Mouse (Mus musculus) erythroid progenitor cell, adult 5-6 weeks (primary cell): ENCODE results near the gene Mtf1. TPM values are rescaled to one million over a fixed set of nuclear protein-coding genes. Genes with fewer than 3 reads are reported as not detected.

ENCODE experiments used
- ATAC-seq: replicated peaks from 2 replicates; pipeline ENCODE4 v1.8.0; 2016; ENCODE audit warnings: moderate number of reproducible peaks, mild to moderate bottlenecking, moderate TSS enrichment, inconsistent platforms; ENCODE audit not compliant: poor library complexity, low FRiP score, severe bottlenecking
- total RNA-seq, 2 experiments: library from RNA; stranded (forward) in 1 of 2; stranded (reverse) in 1 of 2; fragments of 150-400 nt in 1 of 2; fragments of 186-747, 209-891 nt in 1 of 2; gene quantifications; 2 replicates each; pipeline versions ENCODE4 v1.2.3 to v1.2.4; 2015 to 2017; ENCODE audit warnings: low replicate concordance in 2 of 2

Gene Mtf1
- total RNA-seq, 2 experiments from 2014 or later, result 7.0 to 21.4 TPM

- no peak for ATAC-seq
These were observed 5.8 kb upstream of the Mtf1 start for GRCm38 (mm10) chr4:124796141-124796540.

GRCm38 (mm10) chr4:124796913-124797312 is 5.0 kb upstream of the Mtf1 start:
- no peak for ATAC-seq

GRCm38 (mm10) chr4:124802309-124803260 is 681 bp downstream of the Mtf1 start:
- peak; percentile 94 for ATAC-seq

GRCm38 (mm10) chr4:124803406-124803805 is 1.5 kb downstream of the Mtf1 start:
- no peak for ATAC-seq

DNA sequence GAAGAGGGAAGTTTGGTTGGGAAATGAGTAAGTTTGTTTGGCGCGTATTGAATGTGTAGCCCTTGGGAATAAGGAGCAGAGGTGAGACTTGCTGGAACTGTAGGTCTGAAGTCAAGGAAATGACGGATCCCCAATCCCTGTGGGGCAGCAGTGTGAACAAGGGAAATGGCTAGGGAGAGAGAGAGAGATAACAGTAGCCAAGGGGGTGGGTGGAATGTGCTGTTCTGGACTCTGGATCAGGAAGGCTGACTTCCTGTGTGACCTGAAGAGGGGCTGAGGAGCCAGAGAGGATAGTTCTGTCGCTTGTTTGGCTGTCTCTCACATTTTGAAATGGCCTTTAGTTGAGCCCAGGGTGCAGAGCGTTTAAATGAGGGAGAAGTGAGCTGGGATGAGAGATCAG is 6.6 kb downstream of the Mtf1 start:
- no peak for ATAC-seq

DNA sequence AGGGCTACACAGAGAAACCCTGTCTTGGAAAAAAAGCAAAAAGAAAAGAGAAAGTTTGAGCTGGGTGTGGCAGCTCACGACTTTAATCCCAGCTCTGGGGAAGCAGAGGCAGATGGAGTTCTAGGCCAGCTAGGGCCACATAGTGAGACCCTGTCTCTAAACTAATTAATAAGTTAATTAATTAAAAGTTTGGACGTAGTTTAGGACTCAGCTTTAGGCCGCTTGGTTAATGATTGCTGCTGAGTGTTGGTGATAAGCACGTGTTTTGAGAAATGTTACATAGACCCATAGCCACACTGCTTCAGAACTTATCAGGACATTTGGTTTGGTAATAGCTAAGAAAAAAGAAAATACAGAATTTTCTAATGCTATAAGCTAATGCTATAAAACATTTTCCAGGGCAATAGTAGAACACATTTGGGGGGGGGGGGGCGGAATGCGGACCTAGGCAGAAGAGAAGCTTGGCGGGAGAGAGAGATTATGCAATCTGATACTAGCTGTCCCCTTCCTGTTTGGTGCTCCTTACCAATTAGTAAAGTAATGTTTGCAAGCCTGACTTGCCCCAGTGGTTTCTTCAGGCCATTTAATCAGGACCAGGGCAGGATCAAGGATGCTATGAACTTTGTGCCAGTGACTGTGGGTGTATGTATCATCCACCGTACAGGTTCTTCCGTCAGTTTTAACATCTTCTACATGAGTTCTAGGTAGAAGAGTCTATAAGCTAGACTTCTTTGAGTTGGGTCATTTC is 7.4 kb downstream of the Mtf1 start:
- ATAC-seq, result no peak

GRCm38 (mm10) chr4:124810056-124810455 is 8.2 kb downstream of the Mtf1 start:
- ATAC-seq, result no peak

DNA sequence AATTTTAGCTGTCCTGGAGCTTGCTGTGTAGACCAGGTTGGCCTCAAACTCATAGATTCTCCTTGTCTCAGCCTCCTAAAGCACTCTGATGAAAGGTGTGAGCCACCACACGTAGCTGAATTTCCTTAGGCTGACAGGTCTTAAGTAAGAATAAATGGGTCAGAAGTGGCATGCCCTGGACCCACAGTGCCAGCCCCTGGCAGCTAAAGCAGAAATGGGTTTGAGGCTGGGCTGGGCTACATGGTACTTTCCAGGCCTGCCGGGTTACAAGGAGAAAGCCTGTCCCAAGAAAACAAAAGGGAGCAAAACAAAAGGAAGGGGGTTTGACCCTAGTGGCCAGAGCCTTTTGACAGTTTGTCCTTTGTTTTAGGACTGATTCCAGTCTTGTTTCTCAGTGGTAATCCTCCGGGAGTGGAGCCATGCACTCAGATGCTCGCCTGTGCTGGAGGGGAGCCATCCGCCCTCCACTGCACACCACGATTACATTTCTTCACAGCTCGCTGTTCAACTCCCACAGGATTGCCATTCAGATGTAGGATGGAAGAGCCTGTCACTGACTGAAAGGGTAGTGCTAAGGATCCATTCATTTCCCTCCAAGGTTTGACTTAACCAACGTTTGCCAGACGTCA is 9.6 kb downstream of the Mtf1 start:
- no peak for ATAC-seq

- no peak for ATAC-seq
These were observed 14.0 kb downstream of the Mtf1 start for GRCm38 (mm10) chr4:124815901-124816300.

GRCm38 (mm10) chr4:124817803-124818202 is 15.9 kb downstream of the Mtf1 start:
- ATAC-seq, result peak; percentile 85

DNA sequence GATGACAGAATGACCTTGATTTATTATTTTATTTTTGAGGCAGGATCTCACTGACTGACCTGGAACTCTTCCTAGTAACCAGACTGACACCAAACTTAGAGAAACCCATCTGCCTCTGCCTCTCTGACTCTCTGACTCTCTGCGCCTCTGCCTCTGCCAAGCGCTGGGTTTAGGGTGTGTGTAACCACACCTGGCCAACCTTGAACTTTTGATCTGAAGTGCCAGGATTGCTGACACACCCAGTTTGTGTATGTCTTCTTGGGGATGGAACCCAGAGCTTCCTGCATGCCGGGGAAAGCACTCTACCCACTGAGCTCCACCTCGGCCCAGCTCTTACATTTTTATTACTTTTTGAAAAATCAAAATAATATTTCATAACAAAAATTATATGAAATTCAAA is 16.9 kb downstream of the Mtf1 start:
- no peak for ATAC-seq

GRCm38 (mm10) chr4:124824967-124825366 is 23.1 kb downstream of the Mtf1 start:
- no peak for ATAC-seq

DNA sequence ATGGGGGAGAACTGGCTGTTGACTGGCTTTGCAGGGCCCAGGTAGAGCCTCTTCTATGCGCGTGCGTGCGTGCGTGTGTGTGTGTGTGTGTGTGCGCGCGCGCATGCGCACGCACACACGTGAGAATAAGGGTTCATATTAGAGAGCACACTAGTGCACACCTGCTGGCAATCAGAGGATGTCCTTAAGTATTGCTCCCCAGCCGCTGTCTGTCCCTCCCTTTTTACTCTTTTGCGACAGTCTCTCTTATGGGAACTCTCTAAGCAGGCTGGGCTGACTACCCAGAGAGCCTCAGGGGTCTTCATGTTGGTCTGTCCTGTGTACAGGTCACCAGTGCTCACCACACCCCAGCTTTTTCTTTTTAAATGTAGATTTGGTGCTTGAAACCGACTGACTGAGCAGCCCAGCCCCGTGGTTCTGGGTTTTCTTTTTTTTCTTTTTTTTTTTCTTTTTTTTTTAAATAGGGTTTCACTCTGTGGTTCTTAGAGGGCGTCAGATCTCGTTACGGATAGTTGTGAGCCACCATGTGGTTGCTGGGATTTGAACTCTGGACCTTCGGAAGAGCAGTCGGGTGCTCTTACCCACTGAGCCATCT is 23.6 kb downstream of the Mtf1 start:
- no peak for ATAC-seq

DNA sequence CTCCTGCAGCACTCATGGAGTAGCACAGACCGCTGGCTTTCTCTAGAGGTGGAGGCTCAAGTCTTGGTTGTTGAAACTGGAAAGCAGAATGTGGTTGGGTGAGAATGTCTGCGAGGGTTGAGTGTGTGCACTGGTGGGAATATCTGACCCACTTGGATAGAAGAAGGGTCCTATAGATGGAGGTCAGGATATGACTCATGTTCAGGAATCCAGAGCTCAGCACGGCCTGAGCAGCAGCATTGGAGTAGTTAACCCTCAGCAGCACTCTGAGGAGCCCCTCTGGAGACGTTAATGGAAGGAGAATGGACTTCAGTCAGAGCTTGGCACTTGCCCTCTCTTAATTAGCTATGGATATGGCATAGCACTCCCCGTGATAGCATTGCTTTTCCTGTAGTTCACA is 27.8 kb downstream of the Mtf1 start:
- ATAC-seq, result no peak

- ATAC-seq, result no peak
These were observed 30.9 kb downstream of the Mtf1 start for GRCm38 (mm10) chr4:124832796-124833195.

- ATAC-seq, result no peak
These were observed 36.3 kb downstream of the Mtf1 start for GRCm38 (mm10) chr4:124838035-124838700.

GRCm38 (mm10) chr4:124840998-124841397 is 39.1 kb downstream of the Mtf1 start:
- ATAC-seq, result no peak

DNA sequence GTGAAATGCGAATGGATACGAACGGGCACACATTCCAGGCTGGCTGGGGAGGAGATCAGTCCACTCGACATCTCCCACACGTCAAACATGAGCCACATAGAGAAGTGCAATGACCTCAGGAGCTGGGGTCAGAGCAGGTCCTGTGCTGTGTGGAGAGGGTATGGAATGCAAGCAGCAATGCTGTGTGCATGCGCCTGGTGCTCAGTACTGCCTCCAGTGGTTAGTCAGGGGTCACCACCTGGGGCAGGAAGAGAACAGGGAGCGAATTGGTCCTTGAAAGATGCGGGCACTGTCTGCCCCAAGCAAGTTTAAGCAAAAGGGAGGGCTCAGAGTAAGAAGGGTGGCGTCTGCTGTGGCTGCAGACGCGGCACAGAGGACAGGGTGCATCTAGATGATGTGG is 41.6 kb downstream of the Mtf1 start:
- peak; percentile 66; the same call in 1 of the 2 replicates for ATAC-seq

- ATAC-seq, result peak; percentile 56
These were observed 45.7 kb downstream of the Mtf1 start for GRCm38 (mm10) chr4:124847573-124847972.
